Mouse (Mus musculus) MEL (cell line): ENCODE measurements around the gene Pde6b.

Source experiments
- BHLHE40 ChIP-seq: IDR thresholded peaks from 2 replicates; pipeline ENCODE4 v1.6.1; 2012; ENCODE audit warnings: low read depth, mild to moderate bottlenecking, inconsistent platforms, low read length, improper control_type of control experiment, borderline replicate concordance
- EP300 ChIP-seq, 2 experiments: IDR thresholded peaks; 2 replicates each; pipeline ENCODE4 v1.6.1; 2011; ENCODE audit warnings: improper control_type of control experiment in 2 of 2, low read length in 2 of 2, low read depth in 1 of 2, mild to moderate bottlenecking in 1 of 2
- GATA1 ChIP-seq: IDR thresholded peaks from 2 replicates; pipeline ENCODE4 v1.6.1; 2011; ENCODE audit warnings: low read depth, low read length, improper control_type of control experiment
- TBP ChIP-seq: IDR thresholded peaks from 2 replicates; pipeline ENCODE4 v1.8.0; 2011; ENCODE audit warnings: low read depth, low read length, improper control_type of control experiment
- USF1 ChIP-seq: IDR thresholded peaks from 2 replicates; pipeline ENCODE4 v1.6.1; 2014; ENCODE audit warnings: low read depth, mild to moderate bottlenecking, inconsistent platforms, low read length, improper control_type of control experiment, moderate library complexity

- no peak for TF ChIP-seq BHLHE40
- no peak for TF ChIP-seq USF1
- TF ChIP-seq EP300 (IDR thresholded peaks at IDR 0.05; ENCODE audit: low read depth in 1 of 2, low read length in 2 of 2): no peak
- no peak for TF ChIP-seq GATA1
- TF ChIP-seq TBP: no peak
Observed at GRCm38 (mm10) chr5:108347843-108348242, 40.3 kb upstream of the Pde6b start.
